Mouse (Mus musculus): Measurements from ENCODE around the gene Gpr4.

Gpr4 gene

DNA sequence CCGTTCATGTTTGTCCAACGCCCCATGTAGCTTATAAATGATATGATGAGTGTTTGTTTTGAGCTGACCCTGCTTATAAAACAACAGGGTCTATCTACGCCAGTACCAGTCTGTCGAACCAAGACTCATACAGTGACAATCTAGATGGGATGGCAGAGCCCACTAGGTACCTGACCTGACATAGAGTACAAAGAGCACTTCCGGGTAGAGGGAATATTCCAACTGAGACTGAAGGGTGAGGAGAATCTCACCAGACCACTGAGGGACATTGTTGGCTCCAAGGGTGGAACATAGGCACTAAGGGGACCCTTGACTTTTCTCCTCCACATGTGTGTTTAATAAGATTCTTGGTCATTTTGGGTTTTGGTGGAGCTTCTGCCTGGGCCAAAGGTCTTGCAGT lies 17.1 kb downstream of the Gpr4 start:
- no peak for DNase-seq

DNA sequence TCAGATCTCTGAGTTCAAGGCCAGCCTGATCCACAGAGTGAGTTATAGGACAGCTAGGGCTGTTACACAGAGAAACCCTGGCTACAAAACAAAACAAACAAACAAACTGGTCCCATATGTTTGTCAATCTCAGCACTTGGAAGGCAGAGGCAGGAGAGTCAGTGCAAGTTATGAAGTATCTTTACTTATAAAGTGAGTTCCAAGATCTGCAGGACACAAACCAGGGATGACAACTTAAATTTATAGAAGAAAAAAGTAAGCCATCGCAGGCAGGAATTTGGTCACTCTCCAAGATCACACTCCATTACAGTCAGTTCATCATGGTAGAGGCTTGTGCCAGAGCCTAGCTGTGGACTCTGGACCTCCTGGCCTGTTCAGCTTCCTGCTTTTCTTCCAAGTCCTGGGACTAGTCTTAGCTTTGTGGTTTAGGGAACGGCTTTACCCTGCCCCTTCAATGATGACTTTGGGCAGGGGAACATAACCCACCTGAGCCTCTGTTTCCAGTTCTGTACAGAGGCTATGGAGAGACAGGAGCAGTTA lies 17.8 kb downstream of the Gpr4 start:
- DNase-seq, result no peak

DNA sequence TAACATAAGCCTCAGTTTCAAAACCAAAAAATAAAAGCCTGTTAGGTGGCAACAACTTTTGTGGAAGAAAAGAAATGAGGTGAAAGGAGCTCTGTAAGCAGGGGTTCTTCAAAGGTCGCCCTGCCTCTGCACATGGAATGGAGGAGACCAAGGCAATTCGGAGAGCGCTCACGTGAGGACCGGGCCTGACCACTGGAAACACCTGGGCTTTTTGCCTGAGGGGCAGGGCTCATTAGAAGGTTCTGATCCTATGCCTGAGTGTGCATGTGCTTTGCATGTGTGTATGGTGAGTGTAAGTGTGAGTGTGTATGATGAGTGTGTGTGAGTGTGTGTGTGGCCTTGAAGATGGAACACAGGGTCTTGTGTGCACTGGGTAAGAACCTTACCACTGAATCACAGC lies 18.6 kb downstream of the Gpr4 start:
- no peak for DNase-seq

DNA sequence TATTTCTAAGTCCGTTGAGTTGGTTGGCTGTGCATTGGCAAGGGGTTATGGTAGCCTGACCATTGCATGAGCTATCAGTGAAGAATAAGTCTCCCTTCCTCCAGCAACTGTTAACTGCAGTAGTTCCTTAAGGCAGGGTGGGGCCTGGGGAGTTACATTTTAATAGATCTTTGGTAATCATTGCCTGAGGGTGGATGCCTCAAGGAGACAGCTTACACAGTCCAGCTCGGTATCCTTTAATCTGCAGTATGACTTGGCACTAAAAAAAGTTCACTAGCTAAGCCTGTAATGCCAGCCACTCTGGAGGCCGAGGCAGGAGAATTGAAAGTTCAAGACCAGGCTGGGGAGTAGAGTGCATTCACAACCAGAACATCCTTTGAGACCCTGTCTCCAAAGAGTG lies 19.5 kb downstream of the Gpr4 start:
- no peak for DNase-seq

DNA sequence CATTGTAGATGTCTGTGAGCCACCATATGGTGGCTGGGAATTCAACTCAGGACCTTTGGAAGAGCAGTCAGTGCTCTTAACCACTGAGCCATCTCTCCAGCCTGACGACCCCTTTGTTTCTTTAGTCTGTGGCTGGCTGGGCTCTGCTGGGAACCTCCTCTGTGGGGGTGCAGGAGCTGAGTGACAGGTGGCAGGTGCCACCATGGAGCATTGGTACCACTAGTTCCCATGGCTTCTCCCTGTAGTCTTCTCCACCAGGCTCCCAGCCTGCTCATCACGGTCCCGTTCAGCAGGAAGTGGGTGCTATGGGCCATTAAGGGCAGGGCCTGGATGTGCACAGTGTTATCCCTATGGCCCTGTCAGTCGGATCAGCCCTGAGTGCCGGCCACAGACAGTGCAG lies 22.3 kb downstream of the Gpr4 start:
- DNase-seq, result no peak

DNA sequence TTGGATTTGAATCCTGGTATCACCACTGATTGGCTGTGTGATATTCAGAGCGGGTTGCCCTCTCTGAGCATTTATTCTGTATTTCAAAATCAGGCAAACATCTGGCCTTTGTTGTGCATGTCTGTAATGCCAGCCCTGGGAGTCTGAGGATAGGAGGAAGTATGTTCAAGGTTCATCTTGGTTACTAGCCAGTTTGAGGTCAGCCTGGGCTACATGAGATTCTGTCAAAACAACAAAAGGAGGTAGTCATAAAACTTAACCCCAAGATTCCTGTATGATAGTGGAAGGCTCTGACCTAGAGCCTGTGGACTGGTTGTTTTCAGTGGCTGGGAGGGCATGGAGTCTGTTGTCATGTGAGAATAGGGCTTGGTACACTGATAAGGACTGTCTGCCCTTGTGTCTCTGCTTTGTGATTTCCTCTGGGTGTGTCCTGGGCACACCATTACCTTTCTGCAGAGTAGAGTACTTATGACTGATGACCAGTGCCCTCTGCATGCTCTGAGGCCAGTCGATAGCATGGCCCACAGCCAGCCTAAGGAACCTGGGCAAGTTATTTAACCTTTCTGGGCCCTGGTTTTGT lies 22.8 kb downstream of the Gpr4 start:
- DNase-seq, result no peak

DNA sequence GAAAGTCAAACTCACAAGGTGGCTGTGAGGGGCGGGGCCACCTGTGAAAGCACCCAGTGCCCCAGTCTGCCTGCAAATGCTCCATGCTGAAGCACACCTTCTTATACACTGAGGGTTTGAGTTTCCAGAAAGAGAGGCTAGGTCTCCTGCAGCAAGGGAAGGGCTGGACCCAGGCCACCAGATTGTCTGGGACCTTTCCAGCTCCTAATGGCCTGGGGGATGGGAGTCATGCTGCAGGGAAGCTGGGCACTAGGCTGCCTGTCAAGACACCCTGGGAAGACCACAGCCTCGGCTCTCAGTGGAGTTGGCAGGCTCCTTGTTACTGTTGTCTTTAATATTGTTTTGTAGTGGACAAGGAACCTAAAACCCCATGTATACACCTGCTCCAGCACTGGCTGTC lies 24.1 kb downstream of the Gpr4 start:
- DNase-seq, result peak in 1 of 2 experiments; percentile 27

DNA sequence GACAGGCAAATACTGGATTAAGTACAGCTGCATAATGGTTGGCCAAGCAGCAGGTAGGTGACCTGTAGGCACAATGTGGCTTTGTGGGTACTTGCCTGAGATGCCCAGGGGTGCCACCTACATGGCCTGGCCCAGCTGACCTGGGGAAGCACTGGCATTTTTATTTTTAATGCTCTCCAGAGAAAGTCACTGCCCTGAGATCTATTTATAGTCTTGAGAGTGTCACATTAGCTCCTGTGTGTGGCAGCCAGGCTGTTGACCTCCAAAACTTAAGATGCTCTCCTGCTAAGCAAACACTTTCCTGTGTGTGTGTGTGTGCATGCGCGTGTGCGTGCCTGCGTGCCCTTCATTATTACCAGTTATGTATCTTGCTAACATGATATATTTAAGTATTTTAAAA lies 26.0 kb downstream of the Gpr4 start:
- peak in 1 of 2 experiments; percentile 44 for DNase-seq

DNA sequence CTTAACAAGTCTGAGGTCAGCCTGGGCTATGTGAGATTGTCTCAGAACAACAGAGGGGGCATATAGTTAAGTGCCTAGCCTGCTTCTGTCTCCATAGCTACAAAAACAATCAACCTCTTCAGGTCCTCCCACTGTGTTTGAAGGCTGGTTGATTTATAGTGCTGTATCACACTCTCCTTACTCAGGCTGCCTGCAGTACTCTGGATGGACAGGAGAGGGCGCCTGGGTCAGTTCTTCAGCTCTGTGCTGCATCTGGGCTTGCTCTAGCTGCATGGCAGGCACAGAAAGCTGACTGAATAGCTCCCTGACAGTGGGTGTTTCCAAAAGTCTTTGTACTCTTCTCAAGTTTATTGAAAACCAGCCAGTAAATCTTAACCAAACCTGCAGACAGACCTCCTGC lies 27.1 kb downstream of the Gpr4 start:
- peak; percentile 87 to 91 for DNase-seq

DNA sequence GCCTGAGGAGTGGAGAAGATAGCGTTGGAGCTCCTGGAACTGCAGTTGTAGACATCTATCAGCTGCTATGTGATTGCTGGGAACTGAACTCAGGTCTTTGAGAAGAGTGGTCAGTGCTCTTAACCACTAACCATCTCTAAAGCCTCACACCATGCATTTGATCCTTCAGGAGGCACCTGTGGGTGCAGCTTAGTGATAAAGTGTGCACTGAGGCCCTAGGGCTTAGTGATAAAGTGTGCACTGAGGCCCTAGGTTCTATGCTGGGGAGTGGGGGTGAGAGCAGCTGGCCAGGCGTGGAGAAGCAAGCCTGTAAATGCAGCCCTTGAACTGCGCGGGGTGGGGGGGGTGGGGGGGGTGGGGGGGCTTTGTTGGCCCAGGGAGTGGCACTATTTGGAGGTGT lies 27.6 kb downstream of the Gpr4 start:
- no peak for DNase-seq

DNA sequence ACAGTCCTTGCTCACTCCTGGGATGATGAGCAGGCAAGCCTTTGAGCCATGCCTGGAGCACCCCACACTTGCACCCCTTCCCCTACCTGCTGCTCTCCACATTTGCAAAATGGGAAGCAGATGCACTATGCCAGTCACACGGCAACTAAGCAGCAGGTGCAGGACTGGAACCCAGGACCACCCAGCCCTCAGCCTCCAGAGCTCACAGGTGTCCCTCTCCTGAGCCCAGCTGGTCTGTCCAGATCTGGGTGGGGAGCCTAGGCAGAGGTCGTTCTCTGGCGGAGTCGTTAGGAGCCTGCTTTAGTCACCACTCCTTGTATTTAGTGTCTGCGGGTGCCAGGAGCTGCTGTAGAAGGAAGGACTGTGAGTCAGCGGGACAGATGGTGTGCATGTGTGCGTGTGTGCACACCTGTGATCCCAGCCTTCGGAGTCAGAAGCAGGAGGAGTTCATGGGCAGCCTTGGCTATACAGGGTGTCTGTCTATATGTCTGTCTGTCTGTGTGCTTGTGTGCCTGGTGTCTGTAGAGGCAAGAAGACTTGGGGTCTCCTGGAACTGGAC lies 28.6 kb downstream of the Gpr4 start:
- DNase-seq, result no peak

DNA sequence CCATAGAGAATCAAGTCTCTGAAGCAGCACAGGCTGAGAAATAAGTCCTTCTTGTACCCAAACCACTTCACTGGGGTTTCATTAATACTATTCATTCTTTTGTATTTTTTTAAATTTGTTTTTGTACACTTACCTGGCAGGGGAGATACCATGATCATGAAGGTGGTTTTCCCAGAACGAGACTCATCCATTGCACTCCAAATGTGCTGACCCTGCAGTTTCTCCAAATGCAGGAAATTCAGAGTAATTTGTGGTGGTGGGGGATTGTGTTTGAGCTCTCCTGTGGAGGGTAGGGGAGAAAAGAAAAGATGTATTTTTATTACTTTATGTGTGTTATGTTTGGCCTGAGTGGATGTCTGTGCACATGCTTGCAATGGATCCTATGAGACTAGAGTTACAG lies 29.7 kb downstream of the Gpr4 start:
- no peak for DNase-seq

DNA sequence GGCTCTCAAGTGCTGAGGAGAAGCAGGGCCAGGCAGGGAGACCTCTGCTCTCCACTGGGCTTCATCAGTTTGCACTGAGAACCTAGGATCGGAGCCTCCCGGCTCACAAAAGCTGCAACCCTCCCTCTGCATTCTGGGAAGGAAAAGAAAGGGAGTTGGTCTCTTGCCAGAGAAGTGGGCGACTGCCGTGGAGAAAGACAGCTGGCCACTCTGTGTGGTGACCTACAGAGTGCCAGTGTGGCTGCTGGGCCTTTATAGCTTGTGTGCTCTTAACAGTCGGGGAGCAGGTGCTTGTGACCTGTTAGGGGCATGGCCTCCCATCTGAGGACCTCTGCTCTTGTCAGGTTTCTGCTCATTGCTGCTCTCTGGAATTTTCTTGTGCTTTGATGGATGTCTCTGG lies 31.5 kb downstream of the Gpr4 start:
- DNase-seq, result no peak

DNA sequence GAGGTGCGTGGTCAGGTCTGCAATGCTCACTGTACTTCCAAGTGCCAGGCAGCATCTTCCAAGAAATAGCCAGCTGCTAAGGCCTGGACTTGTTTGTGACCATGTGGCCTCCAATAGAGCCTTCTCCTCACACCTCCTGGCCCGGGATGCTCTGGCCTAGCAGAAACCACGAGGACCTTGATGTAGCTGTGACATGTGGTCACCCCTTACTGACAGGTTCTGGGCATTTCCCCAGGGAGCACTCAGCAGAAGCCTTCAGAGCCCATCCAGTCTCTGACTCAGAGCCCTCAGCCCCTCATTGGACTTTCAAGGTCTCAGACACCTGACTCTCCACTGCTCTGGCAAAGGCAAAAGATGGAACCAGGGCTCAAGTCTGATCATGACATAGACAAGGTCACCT lies 32.7 kb downstream of the Gpr4 start:
- DNase-seq, result no peak

DNA sequence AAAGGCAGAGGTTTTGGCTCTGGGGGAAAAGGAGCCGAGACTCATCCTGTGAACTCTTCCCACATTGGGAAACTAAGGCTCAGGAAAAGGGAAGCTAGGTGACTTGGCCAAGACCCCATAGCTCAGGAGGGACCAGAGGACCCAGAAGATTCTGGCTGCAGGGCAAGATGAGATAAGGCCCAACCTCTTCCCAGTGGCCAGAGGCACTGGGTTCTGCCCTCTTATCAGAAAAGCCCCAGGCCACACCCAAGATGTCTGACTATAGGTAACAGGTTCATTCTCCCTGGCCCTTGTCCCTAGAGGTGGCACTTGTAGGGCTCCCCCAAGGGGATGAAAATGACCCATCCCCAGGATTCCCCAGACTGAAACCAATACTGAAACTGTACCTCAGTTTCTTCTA lies 34.5 kb downstream of the Gpr4 start:
- no peak for DNase-seq

DNA sequence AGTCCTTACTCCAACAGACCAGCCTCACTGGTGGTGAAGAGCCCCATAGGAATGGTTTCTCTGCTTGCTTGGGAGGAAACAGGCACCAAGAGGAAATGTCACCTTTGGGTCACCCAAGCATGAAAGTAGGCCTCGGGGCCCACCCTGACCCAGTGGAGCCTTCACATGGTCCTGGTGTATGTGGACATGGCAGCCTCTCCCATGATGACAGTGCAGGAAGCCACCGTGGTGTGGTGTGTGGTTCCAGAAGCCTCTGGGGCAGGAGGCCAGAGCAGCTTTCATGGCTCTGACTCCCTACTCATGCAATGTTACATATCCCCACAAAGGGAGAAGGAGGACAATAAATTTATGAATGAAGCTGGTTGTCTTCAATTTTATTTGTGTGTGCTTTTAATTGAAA lies 35.2 kb downstream of the Gpr4 start:
- no peak for DNase-seq

DNA sequence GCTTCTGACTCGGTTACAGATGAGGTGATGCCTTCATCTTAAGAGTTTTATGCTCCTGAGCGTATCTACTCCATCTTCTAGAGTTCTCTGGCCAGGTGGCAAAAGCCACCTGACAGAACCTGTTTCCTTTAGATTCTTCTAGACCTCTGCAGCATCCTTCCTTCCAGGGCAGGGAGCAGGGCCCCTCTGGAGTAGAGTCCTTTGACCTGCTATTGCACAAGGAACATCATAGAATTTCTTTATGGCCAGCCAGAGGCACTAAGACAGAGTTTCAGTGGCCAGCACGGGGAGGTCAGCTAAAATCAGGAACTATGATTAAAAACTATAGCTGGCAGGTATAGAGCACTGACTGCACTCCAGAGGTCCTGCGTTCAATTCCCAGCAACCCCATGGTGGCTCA lies 39.7 kb downstream of the Gpr4 start:
- no peak for DNase-seq

DNA sequence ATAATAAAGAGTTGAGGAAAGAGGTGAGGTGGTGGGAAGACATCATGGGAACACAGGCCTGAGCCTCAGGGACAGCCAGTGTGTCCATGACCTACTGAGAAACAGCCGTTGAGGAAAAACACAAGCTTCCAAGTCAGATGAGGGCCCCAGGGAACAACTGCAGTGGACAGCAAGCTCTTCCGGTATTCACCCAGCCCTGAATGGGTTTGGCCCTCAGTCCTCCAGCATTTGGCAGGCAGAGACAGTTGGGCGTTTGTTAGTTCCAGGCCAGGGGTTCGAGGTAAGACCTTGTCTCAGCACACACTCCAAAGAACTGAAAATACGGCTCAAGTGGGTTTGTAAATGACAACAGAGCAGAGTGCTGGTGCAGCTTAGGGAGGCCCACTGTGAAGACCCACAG lies 41.1 kb downstream of the Gpr4 start:
- DNase-seq, result no peak

DNA sequence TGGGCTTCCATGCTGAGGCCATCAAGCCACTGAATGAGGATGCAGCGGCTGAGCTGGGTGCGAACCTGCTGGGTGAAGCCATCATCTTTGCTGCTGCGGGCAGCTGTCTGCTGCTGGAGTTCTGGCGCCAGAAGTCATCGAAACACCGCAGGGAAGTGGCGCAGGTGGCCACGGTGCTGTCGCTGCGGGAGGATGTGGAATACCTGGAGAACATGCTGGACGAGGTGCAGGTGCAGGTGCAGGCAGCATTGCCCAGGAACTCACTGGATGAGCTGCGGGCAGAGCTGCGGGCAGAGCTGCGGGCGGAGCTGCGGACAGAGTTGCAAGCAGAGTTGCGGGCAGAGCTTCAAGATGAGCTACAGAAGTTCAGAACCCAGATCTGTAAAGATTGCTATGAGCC lies 43.1 kb downstream of the Gpr4 start:
- DNase-seq, result no peak

DNA sequence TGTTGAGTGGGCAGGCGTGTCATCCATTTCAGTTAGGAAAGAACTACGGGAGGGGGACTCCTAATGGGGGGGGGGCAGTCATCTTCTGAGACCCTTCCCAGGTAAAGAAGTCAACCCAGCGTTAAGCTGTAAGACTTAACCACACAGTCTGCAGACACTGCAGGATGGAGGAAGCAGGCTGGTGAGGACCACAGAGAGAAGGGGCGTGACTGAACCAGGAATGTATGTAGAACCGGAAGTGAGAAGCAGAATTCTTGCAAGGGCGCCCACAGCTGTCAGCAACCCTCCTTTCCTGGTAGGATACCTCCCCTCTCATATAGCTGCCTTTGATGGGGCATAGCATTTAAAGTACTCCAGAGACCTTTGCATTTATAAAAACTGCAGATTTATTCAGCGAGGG lies 44.2 kb downstream of the Gpr4 start:
- DNase-seq, result no peak

DNA sequence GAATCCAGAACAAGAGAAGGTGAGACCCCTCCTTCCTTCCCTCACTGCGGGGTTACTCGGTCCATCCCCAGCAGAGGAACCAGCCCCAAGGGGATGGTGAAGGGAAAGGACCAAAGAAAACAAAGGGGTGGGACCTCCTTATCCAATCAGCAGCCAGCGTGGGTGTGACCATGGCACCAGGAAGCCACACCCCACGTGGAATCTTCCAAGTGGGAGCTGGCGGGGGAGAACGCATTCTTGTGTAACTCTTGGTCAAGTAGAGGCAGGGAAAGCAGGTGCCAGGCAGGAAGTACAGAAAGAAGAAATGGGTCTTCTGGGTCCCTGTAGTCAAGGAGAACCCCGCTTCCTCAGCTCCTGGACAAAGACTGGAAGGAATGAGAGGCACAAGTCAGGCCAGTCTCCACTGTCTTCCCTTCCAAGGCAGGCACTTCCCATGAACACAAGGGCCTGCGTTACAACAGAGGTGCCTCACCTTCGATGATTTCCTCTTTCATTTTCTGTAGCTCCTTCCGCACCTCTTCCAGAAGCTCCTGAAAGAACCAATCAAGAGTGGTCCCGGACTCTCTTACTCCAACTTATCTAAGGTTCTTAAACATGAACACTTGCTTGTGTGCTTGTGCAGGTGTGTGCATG lies 45.2 kb downstream of the Gpr4 start:
- DNase-seq, result peak; percentile 88 to 90

DNA sequence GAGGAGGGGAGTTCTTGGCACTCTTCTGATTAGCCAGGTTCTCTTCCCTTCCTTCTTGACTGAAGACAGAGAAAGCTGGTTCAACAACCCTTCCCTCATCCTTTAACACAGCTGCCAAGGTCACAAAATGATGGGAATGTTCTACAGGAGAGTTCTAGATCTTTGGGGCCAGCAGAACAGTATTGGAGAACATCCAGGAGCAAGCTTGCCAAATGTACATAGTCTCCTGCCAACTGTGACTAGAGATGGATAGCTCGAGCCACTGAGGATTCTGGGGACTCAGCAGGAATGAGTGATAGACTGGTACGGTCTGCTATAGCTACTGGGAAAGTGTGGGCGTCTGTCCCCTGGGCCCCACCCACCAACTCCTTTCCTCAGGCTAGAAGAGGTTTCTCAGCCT lies 46.0 kb downstream of the Gpr4 start:
- DNase-seq, result no peak

DNA sequence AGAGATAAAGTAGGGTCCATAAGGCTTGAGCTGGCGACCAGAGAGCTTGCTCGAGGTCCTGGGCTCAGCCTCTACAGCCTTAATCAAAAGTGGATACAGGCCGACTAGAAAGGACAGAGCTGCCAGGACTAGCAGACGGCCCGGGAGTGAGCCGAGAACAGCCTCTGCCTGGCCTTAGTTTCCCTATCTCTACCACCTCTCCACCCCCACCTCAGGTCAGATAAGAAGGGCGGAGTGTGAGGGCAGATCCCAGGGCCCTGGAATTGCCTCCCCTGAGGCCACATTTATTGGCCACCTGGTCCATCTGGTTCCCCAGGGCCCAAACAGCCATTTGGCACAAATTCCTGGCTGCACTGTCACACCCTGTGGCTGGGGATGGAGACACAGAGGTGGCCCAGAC lies 52.8 kb downstream of the Gpr4 start:
- DNase-seq, result no peak

DNA sequence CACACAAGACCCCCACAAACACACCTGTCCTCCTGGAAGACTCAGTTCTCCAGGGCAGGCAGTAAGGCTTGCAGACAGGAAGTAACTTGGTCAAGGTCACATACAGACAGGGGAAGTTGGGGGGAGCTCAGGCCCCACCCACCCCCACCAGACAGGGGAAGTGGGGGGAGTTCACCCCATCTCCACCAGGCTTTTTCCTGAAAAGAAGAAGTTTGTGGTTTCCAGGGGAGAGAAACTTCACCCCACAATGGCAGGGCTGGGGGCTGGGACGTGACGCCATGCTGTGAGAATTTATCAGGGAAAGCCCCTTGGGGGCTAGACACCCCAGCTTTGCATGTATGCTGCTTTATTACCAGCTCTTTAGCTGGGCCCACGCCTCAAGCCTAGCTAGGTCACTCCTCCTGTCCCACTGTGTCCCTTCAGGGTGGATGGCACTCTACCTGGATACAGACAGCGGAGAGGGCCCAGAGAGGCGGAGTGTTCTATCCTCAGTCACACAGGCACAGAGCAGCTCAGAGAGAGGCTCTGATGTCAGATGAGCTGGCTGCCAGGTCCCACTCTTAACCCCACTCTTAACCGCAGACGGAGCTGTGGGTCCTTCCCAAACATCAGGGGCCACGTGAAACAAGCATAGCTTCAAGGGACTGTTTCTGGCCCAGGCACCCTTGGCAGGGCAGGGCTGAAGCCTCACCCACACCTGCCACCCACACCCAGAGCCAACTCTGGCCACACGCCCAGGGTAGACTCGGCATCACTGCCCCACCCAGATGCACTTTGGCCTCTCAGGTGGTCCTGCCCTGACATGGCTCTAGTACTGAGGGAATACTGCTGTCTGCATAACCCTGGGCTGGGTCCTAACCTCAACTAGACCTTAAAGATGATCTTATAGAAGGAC lies 53.8 kb downstream of the Gpr4 start:
- DNase-seq, result peak; percentile 58 to 69
